Mouse (Mus musculus) cerebellum, adult 9-10 months (tissue): ENCODE measurements around the gene Fer1l4.

Experiments
- DNase-seq: peaks from one replicate; pipeline ENCODE4 v3.0.0; 2022

Gene Fer1l4

DNA sequence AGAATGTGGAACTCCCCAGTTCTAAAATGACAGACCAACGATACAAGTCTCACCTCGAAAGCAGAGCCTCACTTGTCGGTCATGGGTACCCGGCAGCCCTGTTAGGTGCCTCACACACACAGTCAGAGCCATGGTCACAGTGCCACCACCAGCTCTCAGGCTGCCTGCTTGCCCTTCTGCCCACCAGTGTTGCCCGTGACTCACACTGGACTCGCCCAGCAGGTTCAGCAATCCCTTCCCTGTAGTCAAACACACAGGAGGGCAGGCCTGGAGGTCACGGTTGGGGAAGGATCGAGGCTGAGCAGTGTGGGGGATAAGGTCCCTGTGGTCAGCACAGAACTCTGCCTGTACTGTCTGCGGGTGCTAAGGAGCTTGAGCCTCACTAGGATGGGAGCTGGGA, at the start of gene Fer1l4:
Gene Fer1l4, minus strand, starts transcription at position 132 of the 400 bp plus-strand sequence.
- DNase-seq, result no peak

DNA sequence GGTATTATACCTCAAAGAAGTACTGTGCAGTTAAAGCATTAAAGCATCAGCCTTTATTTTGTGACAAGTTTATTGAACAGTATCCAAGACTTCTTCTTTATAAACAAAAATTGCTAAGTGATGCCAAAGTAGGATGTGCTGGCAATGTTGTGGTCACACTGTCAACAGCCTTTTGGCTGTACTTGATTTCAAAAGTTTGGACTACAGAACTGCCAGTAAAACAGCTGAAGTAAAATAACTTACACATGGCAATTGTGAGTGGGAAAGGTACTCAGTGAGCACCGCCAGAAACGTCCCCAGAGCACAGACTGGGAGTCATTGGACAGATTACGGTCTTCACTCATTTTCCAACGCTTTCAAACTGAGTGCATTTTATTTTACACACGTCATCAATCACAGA, 39.2 kb upstream of the Fer1l4 start:
- DNase-seq, result no peak

DNA sequence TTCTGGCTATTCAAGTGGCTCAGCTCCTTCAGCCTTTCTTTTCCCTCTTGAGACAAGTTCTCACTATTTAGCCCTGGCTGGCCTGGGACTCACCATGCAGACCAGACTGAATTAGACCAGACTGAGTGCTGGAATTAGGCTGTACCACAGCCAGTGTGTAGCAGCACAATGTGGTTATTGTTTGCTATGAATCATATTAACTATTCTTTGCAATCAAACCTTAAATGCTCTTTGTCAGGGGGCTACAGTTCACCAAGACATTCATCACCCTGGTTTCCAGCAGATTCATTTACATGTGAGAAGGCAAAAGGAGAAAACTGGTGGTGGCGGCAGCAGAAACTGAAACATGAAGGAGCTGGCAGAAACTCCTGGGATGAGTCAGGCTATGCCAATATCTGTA, 37.1 kb upstream of the Fer1l4 start:
- no peak for DNase-seq

DNA sequence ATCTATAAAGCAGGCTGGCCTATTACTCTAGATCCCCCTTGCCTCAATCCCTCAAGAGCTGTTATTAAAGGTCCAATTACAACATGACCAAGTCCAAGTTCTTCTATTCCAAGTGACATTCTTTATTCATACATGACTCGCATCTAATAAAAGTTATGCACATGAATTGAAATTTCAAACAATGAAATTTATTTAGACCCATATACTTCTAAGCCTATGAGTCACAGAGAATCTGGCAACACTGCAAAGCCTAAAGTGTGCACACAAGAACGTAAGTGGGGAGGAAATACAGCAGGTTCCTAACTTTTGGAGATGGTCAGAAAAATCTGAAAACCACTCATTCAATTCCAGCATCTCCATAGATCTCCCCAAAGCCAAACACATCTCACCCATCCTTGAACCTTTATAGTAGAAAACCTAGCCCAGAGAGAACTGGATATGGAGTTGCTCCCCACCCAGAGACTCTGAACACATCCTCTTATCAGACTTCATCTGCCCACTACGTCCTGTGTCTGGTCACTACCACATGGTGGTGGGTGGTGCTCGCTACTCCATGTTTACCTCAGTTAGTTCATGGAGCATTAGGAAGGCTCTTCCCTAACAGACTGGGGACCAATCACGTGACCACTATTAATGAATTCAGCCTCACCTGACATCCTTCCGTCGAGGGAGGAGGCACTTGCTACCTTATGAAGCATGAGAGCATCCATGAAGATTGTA, 34.8 kb upstream of the Fer1l4 start:
- DNase-seq, result no peak

DNA sequence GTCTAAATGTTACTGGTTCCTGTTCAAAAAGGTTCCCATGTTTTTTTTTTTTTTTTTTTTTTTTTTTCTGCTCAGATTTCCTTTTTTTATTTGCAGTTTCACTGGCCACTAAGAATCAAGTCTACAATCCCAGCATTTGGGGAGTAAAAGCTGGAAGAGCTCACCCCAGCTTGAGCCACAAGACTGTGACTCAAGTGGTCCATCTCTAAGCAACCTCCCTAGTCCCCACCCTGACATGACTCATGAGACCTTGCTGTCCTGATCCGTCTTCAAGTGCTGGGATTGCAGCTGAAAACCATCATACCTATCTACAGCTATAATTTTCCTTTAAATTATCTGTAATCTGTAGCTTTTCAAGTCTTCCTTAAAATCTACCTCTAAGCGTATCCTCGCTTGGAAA, 31.8 kb upstream of the Fer1l4 start:
- DNase-seq, result no peak

DNA sequence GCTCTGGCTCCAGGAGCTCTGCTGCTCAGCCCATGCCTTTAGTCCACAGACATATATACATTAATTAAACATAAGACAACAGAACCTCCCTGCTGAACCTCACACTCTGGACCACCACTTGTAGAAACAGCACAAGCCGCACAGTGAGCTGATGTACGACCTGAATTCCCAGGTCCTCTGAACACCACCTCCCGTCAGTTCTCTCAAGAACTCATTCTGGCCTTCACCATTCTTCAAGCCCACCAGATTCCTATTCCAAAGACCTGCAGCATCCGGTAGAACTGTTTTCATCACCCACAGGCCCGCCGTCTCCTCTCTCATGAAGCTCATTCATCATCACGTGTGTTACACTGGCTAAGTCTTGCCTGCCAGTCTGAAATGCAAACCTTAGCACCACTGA, 27.6 kb upstream of the Fer1l4 start:
- DNase-seq, result no peak

DNA sequence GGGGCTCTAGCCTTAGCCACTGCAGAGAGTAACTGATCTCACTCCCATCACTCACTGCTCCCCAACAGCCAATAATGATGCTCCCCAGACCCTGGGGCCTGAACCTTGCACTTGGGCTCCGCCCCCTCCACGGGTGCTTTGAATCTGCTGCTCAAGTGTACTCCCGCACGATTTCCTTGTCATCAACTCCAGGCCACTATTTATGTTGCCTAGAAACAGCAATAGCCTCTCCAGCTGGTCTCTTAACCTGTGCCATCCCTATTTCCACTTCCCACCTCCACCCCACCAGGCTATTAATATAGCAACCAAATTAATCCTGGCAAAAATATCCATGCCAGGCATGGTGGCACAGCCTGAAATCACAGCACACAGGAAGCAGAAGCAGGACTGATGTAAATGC, 26.9 kb upstream of the Fer1l4 start:
- peak; percentile 67 for DNase-seq

DNA sequence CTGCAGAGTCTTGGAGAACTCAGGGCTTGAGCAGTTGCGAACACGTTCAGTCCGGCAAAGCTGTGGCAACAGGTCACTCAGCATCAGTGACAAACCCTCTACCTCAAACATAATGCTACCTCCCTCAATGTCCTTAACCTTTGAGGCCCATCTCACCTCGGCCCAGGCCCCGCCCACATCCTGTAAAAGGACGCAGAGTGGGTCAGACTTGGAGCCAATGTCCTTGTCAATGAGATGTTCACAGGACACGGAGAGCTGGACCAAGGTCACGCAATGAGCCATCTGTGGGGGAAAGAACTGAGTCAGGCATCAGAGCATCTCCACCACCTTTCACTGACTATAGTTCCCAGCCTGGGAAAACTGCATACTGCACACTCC, 26.4 kb upstream of the Fer1l4 start:
- DNase-seq, result no peak

DNA sequence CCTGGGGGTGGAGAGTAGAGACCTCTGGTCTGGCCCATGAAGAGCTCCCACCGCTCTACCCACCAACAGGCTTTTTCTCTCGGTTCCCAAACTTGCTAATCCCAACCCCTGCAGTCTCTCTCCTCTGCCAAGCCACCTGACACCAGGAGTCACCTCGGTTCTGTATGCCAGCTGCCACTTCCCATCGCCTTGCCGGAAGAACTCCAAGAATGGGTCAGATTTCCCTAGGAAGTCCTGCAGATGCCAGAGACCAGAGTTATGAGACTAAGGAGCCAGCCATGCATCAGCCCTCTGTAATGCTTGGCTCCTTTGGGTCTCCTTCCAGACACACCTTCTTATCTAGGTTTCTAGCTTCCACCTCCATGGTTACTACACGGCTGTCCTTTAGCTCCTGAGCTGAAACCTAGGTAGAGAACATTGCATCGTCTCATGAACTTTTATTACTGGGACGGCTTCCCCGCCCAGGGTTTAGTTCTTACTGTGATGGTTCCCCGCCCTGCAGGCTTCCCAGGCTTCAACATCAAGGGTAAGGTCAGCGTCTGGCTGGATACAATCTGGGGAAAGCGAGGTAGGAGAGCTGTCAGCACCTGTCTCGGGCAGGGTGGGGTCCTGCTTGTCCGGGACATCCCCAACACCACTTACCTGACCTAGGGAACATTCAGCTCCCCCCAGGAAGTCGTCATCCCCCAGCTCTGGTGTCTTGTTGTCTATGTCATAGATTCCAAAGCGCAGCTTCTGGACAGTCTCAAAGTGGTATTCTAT, 25.9 kb upstream of the Fer1l4 start:
- DNase-seq, result no peak

DNA sequence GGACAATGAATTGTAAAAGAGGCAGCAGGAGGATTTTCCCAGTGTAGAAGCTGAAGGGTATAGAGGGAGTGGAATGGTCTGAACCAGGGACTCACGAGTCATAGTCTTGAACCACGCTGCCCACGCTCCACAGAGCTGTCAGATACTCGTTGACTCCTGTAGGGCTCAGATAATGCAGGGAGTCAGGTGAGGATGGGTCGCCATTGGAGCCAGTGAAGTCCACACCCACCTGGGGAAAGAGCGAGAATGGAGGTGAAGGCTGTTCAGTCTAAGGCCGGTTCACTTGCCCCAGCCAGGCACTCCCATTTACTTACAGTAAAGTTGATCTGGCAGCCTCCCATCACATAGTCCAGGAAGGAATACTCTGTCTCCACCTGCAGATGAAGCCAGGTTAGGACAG, 24.7 kb upstream of the Fer1l4 start:
- no peak for DNase-seq

DNA sequence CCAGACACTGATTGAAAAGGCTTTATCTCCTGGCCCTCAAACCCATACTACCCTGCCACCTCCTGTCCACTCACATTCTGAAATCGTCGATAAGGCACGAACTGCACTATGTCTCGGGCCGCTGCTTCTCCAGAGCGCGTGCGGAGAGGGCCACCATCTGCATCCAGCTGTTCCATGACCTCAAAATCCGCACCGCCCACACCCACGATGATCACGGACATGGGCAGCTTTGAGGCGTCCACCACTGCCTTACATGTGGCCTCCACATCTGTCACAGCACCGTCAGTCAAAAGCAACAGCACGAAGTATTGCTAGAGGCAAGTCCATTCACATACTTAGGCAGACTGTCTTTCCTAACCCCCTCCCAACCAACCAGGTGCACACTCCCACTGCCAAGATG, 21.0 kb upstream of the Fer1l4 start:
- DNase-seq, result no peak

DNA sequence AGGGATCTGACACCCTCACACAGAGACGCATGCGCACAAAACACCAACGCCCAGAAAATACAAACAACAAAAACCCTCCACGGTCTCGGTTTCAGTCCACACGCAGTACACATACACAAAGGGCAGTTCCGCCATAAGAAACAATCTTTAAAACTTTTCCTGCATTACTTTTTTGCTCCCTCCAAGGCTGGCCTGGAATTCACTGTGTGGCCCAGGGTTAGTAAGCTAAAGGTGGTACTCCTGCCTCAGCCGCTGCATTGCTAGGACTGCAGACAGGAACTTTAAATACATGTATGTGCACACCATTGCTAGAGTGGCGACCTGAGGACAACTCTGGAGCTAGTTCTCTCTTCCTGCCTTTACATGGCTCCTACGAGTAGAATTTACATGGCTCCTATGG, 18.5 kb upstream of the Fer1l4 start:
- DNase-seq, result no peak

DNA sequence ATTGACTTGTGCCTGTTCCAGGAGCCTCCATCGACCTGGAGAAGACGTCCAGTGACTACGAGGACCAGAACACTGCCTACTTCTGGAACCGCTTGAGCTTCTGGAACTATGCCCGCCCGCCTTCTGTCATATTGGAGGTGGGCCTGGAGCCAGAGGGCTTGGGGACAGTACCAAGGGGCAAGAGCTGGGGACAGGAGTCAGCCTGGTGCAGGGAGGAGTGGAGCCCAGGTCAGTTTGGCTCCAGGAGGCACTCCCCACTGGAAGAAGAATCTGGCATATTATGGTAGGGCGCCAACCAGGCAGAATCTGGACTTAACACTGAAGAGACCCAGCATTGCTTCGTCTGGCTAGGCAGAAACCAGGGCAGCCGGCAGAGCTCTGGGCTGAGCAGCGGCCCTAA, 15.2 kb upstream of the Fer1l4 start:
- DNase-seq, result peak; percentile 80

DNA sequence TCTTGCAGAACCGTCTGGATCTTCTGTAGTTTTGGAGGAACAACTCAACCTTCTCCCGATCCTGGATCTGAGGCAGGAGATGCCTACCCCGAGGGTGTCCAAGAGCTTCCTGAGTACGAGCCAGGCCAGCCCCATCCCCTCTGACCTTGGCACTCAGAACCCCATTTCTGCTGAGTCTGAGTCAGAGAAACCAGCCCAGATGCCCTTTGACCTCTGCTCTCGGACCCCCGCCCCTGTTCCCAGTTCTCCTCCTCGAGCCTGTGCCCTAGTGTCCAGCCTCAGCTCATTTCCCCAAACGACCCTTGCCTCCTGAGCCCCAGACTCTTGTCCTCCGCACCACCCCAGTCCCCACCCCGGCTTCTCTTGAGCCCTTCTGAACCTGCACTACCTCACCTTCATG, 13.4 kb upstream of the Fer1l4 start:
- DNase-seq, result no peak

DNA sequence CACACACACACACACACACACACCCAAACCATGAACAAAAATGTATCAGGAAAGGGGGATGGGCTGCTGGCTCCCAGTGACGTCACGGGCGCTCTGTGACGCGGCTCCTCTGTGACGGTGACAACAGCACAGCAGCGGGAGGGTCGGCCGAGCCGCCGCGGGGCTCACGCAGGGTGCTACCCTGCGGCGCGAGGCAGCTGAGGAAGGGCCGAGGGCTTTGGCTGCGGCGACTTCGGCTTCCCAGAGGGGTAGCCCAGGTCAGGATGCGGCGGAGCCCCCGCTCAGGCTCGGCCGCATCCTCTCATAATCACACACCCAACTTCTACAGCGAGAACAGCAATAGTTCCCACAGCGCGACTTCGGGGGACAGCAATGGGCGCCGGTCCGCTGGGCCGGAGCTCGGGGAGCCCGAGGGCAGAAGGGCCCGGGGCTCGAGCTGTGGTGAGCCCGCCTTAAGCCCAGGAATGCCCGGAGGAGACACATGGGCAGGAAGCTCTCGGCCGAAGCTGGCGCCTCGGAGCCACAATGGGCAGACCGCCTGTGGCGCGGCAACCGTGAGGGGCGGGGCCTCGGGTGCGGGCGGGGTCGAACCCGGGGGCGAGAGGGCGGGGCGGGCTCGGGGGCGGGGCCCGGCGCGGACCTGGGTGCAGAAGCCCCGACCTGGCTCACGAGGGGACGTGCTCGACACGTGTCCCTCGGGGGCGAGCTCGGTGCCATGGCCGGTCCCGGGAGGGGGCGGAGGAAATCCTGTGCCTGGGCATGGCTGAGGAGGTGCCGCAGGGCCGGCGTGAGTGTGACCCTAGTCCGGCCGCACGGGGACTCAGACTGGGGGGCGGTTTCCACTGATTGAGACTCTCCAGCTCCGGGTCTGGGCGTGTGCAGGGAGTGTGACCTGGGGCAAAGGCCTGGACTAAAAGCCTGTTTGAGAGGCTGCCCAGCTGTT, 12.6 kb upstream of the Fer1l4 start, which contains the start of gene Spag4:
Gene Spag4, plus strand, starts transcription at position 77 of the 943 bp plus-strand sequence.
- DNase-seq, result peak; percentile 62

DNA sequence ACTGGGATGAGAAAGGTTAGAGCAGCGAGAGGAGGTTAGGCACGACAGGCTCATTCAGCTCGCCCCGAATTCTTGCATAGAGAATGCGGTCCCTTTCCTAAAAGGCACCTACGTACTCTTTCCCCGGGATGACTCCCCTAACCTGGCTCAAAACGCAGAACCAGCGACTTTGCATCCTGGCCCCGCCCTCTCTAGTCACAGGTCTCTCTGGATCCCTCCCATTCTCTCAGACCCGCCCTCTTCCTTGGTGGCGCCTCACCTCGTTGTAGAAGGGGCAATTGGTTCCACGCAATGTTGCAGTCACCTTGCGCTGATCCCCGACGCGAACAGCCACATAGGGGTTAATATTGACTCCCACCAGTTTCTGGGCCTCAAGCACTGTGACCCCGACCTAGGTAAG, 4.8 kb downstream of the Fer1l4 start:
- DNase-seq, result no peak

DNA sequence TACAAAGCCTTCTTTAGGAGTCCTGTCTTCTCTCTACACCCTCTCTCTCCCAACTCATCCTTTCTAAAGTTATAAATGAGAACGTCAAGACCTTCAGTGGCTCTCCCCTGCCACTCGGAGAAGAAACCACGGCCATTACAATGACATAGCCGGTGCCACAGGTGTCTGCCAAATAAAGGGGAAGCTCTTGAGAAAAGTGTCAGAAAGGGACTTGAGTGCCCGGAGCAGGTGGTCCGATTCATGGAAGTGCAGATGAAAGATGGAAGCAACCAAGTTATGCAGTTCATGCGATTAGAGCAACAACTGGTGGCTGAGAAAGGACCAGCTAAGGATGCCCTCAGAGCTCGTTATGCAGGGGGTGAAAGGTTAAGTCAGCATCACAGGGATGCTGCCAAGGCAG, 9.8 kb downstream of the Fer1l4 start:
- DNase-seq, result no peak

DNA sequence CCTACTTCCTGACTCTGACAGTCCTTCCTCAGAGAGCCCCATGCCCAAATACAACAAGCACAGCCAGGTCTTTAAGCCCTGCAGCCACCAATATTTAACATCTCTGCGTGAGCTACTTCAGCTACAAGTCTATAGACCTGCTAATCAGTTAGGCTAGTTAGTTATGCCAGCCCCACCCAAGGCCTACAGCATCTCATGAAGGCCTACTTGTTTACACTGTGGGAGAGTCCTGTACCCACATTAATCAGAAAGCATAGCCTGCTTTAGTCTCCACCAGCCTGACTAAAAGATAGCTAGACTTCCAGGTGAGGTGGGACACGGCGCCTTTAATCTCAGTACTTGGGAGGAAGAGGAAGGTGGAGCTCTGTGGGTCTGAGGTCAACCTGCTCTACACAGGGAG, 13.4 kb downstream of the Fer1l4 start:
- no peak for DNase-seq

DNA sequence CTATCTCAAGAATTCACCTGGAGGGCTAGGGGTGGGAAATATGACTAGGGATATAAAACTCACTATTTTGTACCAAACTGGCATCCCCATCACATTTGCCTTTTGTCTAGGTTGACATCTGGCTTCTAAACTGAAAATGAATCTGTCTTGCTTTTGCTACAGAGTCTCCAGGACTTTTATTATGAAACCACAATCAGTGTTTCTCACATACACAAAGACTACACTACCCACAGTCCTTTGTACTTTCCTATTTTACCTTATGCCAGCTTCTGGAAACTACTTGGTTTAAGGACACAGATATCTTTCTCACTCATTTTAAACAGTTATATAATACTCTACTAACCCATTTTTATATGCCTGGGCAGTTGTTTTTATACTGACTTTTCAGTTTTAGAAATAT, 27.3 kb downstream of the Fer1l4 start:
- no peak for DNase-seq

DNA sequence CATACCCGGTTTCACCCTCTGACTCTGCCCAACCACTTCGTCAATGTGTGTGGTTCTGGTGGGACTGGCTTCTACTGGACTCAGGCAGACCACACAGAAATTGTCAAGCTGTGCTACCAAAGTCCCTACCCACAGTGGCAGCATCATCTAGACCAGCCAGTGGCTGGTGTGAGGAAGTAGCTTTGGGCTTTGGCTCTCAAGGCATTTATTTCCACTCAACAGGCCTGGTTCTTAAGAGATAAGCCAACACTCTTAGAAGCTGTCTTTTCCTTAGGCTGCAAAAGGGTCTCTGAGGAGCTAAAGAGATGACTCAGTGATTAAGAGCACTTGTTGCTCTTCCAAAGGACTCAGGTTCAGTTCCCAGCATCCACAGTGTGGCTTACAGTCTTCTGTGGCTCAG, 31.0 kb downstream of the Fer1l4 start:
- DNase-seq, result no peak

DNA sequence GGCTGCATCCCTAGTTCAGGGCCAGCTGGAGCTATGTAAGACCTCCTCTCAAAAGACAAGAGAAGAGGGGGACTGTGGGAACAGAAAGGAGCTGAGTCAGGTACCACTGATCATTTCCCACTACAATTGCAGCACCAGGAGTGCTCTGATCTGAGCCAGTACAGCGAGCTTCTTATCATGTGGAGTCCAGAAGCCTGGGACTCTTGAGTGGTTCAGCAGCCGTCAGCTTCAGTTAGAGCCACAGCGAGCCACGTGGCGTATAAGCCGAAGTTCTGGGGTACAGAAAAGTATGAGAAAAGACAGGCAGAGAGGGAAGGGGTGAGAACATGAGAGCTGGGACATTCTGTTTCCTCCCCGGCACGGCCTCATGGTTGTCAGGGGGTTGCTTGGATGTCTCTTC, 31.5 kb downstream of the Fer1l4 start:
- DNase-seq, result no peak

DNA sequence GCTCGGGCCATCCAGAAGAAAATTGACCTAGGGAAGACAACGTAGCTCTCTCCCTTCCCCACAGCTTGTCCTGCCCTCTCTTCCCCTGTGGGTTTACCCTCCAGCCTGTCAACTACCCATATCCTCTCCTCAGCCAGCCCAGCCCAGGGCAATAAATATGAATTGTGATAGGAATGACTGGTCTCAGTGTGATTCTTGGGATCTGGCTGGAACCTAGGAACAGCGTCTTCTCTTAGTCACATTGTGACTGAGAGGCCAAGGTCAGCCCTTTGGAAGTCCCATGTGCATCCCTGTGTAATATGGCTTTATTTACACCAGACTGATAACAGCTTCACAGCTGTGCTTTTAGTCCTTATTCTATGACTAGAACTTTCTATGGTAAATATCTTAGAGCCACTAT, 34.6 kb downstream of the Fer1l4 start:
- DNase-seq, result no peak

DNA sequence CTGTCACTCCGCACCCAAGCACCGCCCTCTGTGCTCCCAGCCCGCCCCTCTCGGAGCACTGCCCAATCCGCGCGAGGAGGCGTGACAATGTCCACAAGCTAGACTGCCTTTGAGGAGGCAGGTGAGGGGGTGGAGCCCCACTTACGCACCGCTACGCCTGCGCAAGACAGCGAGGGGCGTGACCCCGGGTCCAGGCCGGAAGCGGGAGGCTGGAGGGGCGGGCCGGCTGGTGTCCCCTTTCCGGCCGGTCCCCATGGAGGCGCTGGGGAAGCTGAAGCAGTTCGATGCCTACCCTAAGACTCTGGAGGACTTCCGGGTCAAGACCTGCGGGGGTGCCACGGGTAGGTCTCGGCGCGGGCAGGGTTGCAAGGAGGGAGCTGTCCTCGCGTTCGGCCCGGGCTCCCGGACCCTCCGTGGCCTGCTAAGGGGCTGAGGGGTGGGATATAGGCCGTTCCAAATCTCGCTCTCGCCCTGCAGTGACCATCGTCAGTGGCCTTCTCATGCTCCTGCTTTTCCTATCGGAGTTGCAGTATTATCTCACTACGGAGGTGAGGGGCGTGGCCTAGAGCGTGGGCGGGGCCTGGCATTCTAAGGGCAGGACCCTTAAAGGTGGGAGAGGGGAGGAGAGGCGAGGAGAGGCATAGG, 44.7 kb downstream of the Fer1l4 start, which contains the start of the genes 6430550D23Rik and Ergic3:
Gene 6430550D23Rik, minus strand, starts transcription at position 90 of the 645 bp plus-strand sequence.
Gene Ergic3, plus strand, starts transcription at position 158 of the 645 bp plus-strand sequence.
- peak; percentile 99 for DNase-seq
